Mouse (Mus musculus) MEL (cell line): ENCODE results near the gene Ngly1. TPM values are rescaled to one million over a fixed set of nuclear protein-coding genes. Genes with fewer than 3 reads are reported as not detected.

Experiments
- DNase-seq: peaks from one replicate; pipeline ENCODE4 v3.0.0; 2011; ENCODE audit warnings: low read depth, low spot score
- H3K27ac ChIP-seq: 2 replicates; pipeline ENCODE4 v1.5.1; 2012; ENCODE audit warnings: low read depth, mild to moderate bottlenecking, control low read depth, low read length, moderate library complexity; ENCODE audit not compliant: control insufficient read depth
- H3K27me3 ChIP-seq, 2 experiments: fragments of 150-350 bp in 1 of 2; sonication (generic) in 1 of 2; 2 replicates each; pipeline ENCODE4 v1.6.1; 2012; ENCODE audit warnings: low read length in 2 of 2, mild to moderate bottlenecking in 2 of 2, improper control_type of control experiment in 1 of 2, moderate library complexity in 1 of 2; ENCODE audit not compliant: insufficient read depth in 2 of 2, control insufficient read depth in 1 of 2
- H3K36me3 ChIP-seq, 2 experiments: 2 replicates each; pipeline ENCODE4 v1.6.1; 2012 to 2014; ENCODE audit warnings: low read length in 2 of 2, improper control_type of control experiment in 1 of 2, inconsistent platforms in 1 of 2, mild to moderate bottlenecking in 1 of 2; ENCODE audit not compliant: insufficient read depth in 2 of 2, control insufficient read depth in 1 of 2
- H3K4me1 ChIP-seq, 2 experiments: fragments of 150-350 bp in 1 of 2; sonication (generic) in 1 of 2; 2 replicates each; pipeline ENCODE4 v1.6.1; 2012; ENCODE audit warnings: low read length in 2 of 2, improper control_type of control experiment in 1 of 2, mild to moderate bottlenecking in 1 of 2; ENCODE audit not compliant: insufficient read depth in 2 of 2, control insufficient read depth in 1 of 2
- H3K4me3 ChIP-seq, 2 experiments: fragments of 150-350 bp in 1 of 2; sonication (generic) in 1 of 2; 2 replicates each; pipeline ENCODE4 v1.5.1; 2012; ENCODE audit warnings: low read depth in 2 of 2, low read length in 2 of 2, mild to moderate bottlenecking in 2 of 2, moderate library complexity in 2 of 2, control low read depth in 1 of 2, improper control_type of control experiment in 1 of 2; ENCODE audit not compliant: control insufficient read depth in 1 of 2, insufficient read depth in 1 of 2
- H3K79me2 ChIP-seq: 2 replicates; pipeline ENCODE4 v1.6.1; 2012; ENCODE audit warnings: mild to moderate bottlenecking, low read length, moderate library complexity; ENCODE audit not compliant: control insufficient read depth, poor library complexity, insufficient read depth
- H3K9ac ChIP-seq: 2 replicates; pipeline ENCODE4 v1.6.1; 2012; ENCODE audit warnings: low read depth, mild to moderate bottlenecking, control low read depth, low read length, moderate library complexity; ENCODE audit not compliant: control insufficient read depth, poor library complexity, severe bottlenecking
- H3K9me3 ChIP-seq: fragments of 150-350 bp; sonication (generic); replicated peaks from 2 replicates; pipeline ENCODE4 v1.6.1; 2012; ENCODE audit warnings: mild to moderate bottlenecking, low read length, improper control_type of control experiment, moderate library complexity; ENCODE audit not compliant: insufficient read depth
- CHD2 ChIP-seq: IDR thresholded peaks from 2 replicates; pipeline ENCODE4 v1.6.1; 2011; ENCODE audit warnings: low read length, improper control_type of control experiment
- CTCF ChIP-seq, 3 experiments: IDR thresholded peaks in 2 of 3; conservative IDR thresholded peaks in 1 of 3; 2 replicates each; pipeline ENCODE4 v1.5.1; 2011 to 2012; ENCODE audit warnings: low read length in 3 of 3, low read depth in 2 of 3, mild to moderate bottlenecking in 2 of 3, improper control_type of control experiment in 1 of 3, inconsistent platforms in 1 of 3, mixed read lengths in 1 of 3, moderate library complexity in 1 of 3; ENCODE audit not compliant: control insufficient read depth in 1 of 3, insufficient read depth in 1 of 3, poor library complexity in 1 of 3, severe bottlenecking in 1 of 3
- ELF1 ChIP-seq: IDR thresholded peaks from 2 replicates; pipeline ENCODE4 v1.6.1; 2014; ENCODE audit warnings: low read depth, mild to moderate bottlenecking, inconsistent platforms, low read length, improper control_type of control experiment, moderate library complexity
- EP300 ChIP-seq, 2 experiments: IDR thresholded peaks; 2 replicates each; pipeline ENCODE4 v1.6.1; 2011; ENCODE audit warnings: improper control_type of control experiment in 2 of 2, low read length in 2 of 2, low read depth in 1 of 2, mild to moderate bottlenecking in 1 of 2
- GABPA ChIP-seq: IDR thresholded peaks from 2 replicates; pipeline ENCODE4 v1.6.1; 2012; ENCODE audit warnings: low read depth, mild to moderate bottlenecking, inconsistent platforms, low read length, improper control_type of control experiment, moderate library complexity
- GATA1 ChIP-seq: IDR thresholded peaks from 2 replicates; pipeline ENCODE4 v1.6.1; 2011; ENCODE audit warnings: low read depth, low read length, improper control_type of control experiment
- HCFC1 ChIP-seq: IDR thresholded peaks from 2 replicates; pipeline ENCODE4 v1.6.1; 2012; ENCODE audit warnings: low read depth, mild to moderate bottlenecking, inconsistent platforms, low read length, improper control_type of control experiment, moderate library complexity
- KAT2A ChIP-seq: conservative IDR thresholded peaks from 2 replicates; pipeline ENCODE4 v1.6.1; 2012; ENCODE audit warnings: low read depth, low read length, improper control_type of control experiment, inconsistent platforms
- MAFK ChIP-seq: IDR thresholded peaks from 2 replicates; pipeline ENCODE4 v1.6.1; 2011; ENCODE audit warnings: low read depth, mild to moderate bottlenecking, low read length, improper control_type of control experiment, borderline replicate concordance
- MAX ChIP-seq: IDR thresholded peaks from 2 replicates; pipeline ENCODE4 v1.6.1; 2011; ENCODE audit warnings: low read length, improper control_type of control experiment
- MEF2A ChIP-seq: IDR thresholded peaks from 2 replicates; pipeline ENCODE4 v1.6.1; 2014; ENCODE audit warnings: low read depth, mild to moderate bottlenecking, inconsistent platforms, low read length, improper control_type of control experiment; ENCODE audit not compliant: poor library complexity, insufficient replicate concordance, severe bottlenecking; ENCODE audit errors: extremely low read depth
- MXI1 ChIP-seq: IDR thresholded peaks from 2 replicates; pipeline ENCODE4 v1.6.1; 2011; ENCODE audit warnings: mild to moderate bottlenecking, low read depth, low read length, improper control_type of control experiment
- MYB ChIP-seq: IDR thresholded peaks from 2 replicates; pipeline ENCODE4 v1.6.1; 2011; ENCODE audit warnings: mild to moderate bottlenecking, low read depth, low read length, improper control_type of control experiment
- MYC ChIP-seq: IDR thresholded peaks from 2 replicates; pipeline ENCODE4 v1.6.1; 2011; ENCODE audit warnings: low read depth, mild to moderate bottlenecking, low read length, improper control_type of control experiment, moderate library complexity
- NELFE ChIP-seq: IDR thresholded peaks from 2 replicates; pipeline ENCODE4 v1.6.1; 2011; ENCODE audit warnings: low read depth, low read length, improper control_type of control experiment
- NRF1 ChIP-seq: IDR thresholded peaks from 2 replicates; pipeline ENCODE4 v1.6.1; 2014; ENCODE audit warnings: low read depth, mild to moderate bottlenecking, inconsistent platforms, low read length, improper control_type of control experiment, moderate library complexity; ENCODE audit not compliant: poor library complexity, insufficient read depth, severe bottlenecking
- POLR2AphosphoS5 ChIP-seq: IDR thresholded peaks from 2 replicates; pipeline ENCODE4 v1.6.1; 2012; ENCODE audit warnings: low read depth, borderline replicate concordance, mild to moderate bottlenecking, inconsistent platforms, low read length, moderate library complexity, mixed read lengths
- RAD21 ChIP-seq: IDR thresholded peaks from 2 replicates; pipeline ENCODE4 v1.6.1; 2011; ENCODE audit warnings: mild to moderate bottlenecking, low read depth, low read length, improper control_type of control experiment
- RCOR1 ChIP-seq: IDR thresholded peaks from 2 replicates; pipeline ENCODE4 v1.6.1; 2012; ENCODE audit warnings: low read depth, mild to moderate bottlenecking, inconsistent platforms, low read length, improper control_type of control experiment
- SIN3A ChIP-seq: IDR thresholded peaks from 2 replicates; pipeline ENCODE4 v1.6.1; 2012; ENCODE audit warnings: low read length, improper control_type of control experiment, inconsistent platforms
- SMC3 ChIP-seq: IDR thresholded peaks from 2 replicates; pipeline ENCODE4 v1.6.1; 2011; ENCODE audit warnings: low read depth, low read length, improper control_type of control experiment
- TBP ChIP-seq: IDR thresholded peaks from 2 replicates; pipeline ENCODE4 v1.8.0; 2011; ENCODE audit warnings: low read depth, low read length, improper control_type of control experiment
- TCF12 ChIP-seq: IDR thresholded peaks from 2 replicates; pipeline ENCODE4 v1.6.1; 2014; ENCODE audit warnings: low read depth, mild to moderate bottlenecking, inconsistent platforms, low read length, improper control_type of control experiment, moderate library complexity
- USF1 ChIP-seq: IDR thresholded peaks from 2 replicates; pipeline ENCODE4 v1.6.1; 2014; ENCODE audit warnings: low read depth, mild to moderate bottlenecking, inconsistent platforms, low read length, improper control_type of control experiment, moderate library complexity
- ZMIZ1 ChIP-seq: IDR thresholded peaks from 2 replicates; pipeline ENCODE4 v1.6.1; 2012; ENCODE audit warnings: low read depth, mild to moderate bottlenecking, inconsistent platforms, low read length, improper control_type of control experiment, moderate library complexity
- ZNF384 ChIP-seq: IDR thresholded peaks from 2 replicates; pipeline ENCODE4 v1.6.1; 2012; ENCODE audit warnings: low read depth, mild to moderate bottlenecking, inconsistent platforms, low read length, improper control_type of control experiment
- polyA plus RNA-seq, 2 experiments: library from polyadenylated mRNA; stranded (reverse) in 1 of 2; unstranded in 1 of 2; fragments of >175 nt in 1 of 2; fragments of >200 nt in 1 of 2; gene quantifications; 2 replicates each; pipeline versions ENCODE4 v1.2.1 to v1.2.4; 2012; ENCODE audit warnings: low replicate concordance in 2 of 2, low read depth in 1 of 2; ENCODE audit not compliant: insufficient read length in 2 of 2, insufficient read depth in 1 of 2, missing spikeins in 1 of 2
- total RNA-seq: library from RNA; depleted of rRNA; stranded (reverse); fragments of 300-350 nt; gene quantifications from 2 replicates; pipeline ENCODE4 v1.2.3, GENCODE M21; 2012

The Ngly1 gene
- total and polyA plus RNA-seq, 3 experiments = 26.7 to 28.7 TPM; not detected in 1

DNA sequence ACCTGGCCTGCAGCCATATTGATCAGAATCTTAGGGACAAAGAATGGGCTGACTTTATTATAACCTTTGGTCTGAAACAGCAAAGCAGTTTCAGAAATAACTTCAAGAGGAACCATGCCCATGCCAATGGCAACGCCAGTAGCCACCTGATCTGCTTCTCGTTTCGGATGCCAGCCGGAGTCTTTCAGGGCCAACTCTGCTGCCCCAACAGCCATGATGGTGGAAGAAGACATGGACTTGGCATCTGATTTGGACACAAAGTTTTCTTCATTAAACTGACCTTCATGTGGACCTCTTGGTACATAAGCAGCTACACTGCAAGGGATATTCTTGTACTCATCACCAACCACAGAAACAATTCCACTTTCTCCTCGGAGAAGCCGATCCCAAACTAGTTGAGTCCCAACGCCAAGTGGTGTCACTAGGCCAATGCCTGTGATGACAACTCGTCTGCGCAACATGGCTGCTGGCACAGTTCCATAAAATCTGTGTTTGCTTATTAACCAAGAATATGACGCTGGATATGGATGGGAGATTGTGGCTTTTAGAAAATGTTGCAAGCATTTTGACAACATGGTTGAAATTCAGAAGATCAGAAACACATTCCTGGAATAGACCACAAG is 6.8 kb upstream of the Ngly1 start:
- no peaks in the 10 kb centered on the region for H3K9me3 ChIP-seq
- H3K4me3 ChIP-seq = peak overlapping the region; percentile 60 to 83
- H3K27ac ChIP-seq = peak overlapping the region; percentile 93
- peaks cover 0 to 34% of the 10 kb centered on the region in 2 experiments; a peak in 2 of 4 replicates for H3K36me3 ChIP-seq
- DNase-seq = no peak
- H3K9ac ChIP-seq = peak overlapping the region; percentile 88
- no peaks in the 10 kb centered on the region; the same call in 1 of the 2 replicates for H3K79me2 ChIP-seq
- peaks cover 23 to 28% of the 10 kb centered on the region in 2 experiments for H3K4me1 ChIP-seq
- no peak for TF ChIP-seq RAD21
- no peak for TF ChIP-seq USF1
- TF ChIP-seq POLR2AphosphoS5 = no peak
- TF ChIP-seq MXI1 = no peak
- no peak for TF ChIP-seq CTCF (IDR thresholded peaks at IDR 0.05 in 2 of 3, conservative IDR thresholded peaks at IDR 0.05 in 1 of 3; ENCODE audit: control insufficient read depth in 1 of 3, insufficient read depth in 1 of 3, low read depth in 2 of 3, low read length in 3 of 3, poor library complexity in 1 of 3, severe bottlenecking in 1 of 3)
- TF ChIP-seq HCFC1 = no peak
- no peak for TF ChIP-seq MYC
- no peak for TF ChIP-seq ZNF384
- no peak for TF ChIP-seq SMC3
- TF ChIP-seq MEF2A = no peak
- no peak for TF ChIP-seq GATA1
- no peak for TF ChIP-seq NELFE
- no peak for TF ChIP-seq RCOR1
- TF ChIP-seq MAFK = no peak
- no peak for TF ChIP-seq CHD2
- TF ChIP-seq ZMIZ1 = no peak
- TF ChIP-seq MYB = no peak
- no peak for TF ChIP-seq MAX
- no peaks in the 10 kb centered on the region for H3K27me3 ChIP-seq

GRCm38 (mm10) chr14:16242947-16243602 is 6.0 kb upstream of the Ngly1 start:
- H3K4me3 ChIP-seq = peak overlapping the region; percentile 60 to 83
- peak overlapping the region; percentile 93 for H3K27ac ChIP-seq
- H3K4me1 ChIP-seq = peaks cover 26 to 29% of the 10 kb centered on the region in 2 experiments
- peak overlapping the region; percentile 88 for H3K9ac ChIP-seq
- H3K9me3 ChIP-seq = no peaks in the 10 kb centered on the region
- H3K79me2 ChIP-seq = no peaks in the 10 kb centered on the region; the same call in 1 of the 2 replicates
- no peaks in the 10 kb centered on the region for H3K27me3 ChIP-seq
- peaks cover 0 to 41% of the 10 kb centered on the region in 2 experiments; a peak in 2 of 4 replicates for H3K36me3 ChIP-seq
- DNase-seq = peak; percentile 92
- TF ChIP-seq NRF1 (peak; percentile 79), KAT2A (no peak; the same call in 1 of the 2 replicates), CTCF (IDR thresholded peaks at IDR 0.05 in 2 of 3, conservative IDR thresholded peaks at IDR 0.05 in 1 of 3; ENCODE audit: control insufficient read depth in 1 of 3, insufficient read depth in 1 of 3, low read depth in 2 of 3, low read length in 3 of 3, poor library complexity in 1 of 3, severe bottlenecking in 1 of 3) (peak in 2 of 3 experiments; percentile 0 to 24; a peak in 2 of 6 replicates), SMC3 (peak; percentile 10; the same call in 1 of the 2 replicates), EP300 (IDR thresholded peaks at IDR 0.05; ENCODE audit: low read depth in 1 of 2, low read length in 2 of 2) (no peak; a peak in 2 of 4 replicates), MYC (peak; percentile 91), ELF1 (peak; percentile 92), TCF12 (no peak), MEF2A (no peak), ZNF384 (no peak), GABPA (no peak), TBP (peak; percentile 54; the same call in 1 of the 2 replicates), USF1 (peak; percentile 42; the same call in 1 of the 2 replicates), GATA1 (peak; percentile 63; the same call in 1 of the 2 replicates), ZMIZ1 (peak; percentile 67), MXI1 (peak; percentile 83), POLR2AphosphoS5 (no peak), NELFE (peak; percentile 87), SIN3A (peak; percentile 71)
